Mouse (Mus musculus) thymus, adult 2 months (tissue): Measurements from ENCODE around the gene Prdm13.

Experiments
- CTCF ChIP-seq: fragments of 200-500 bp; IDR thresholded peaks from 2 replicates; pipeline ENCODE4 v1.5.1; 2012; ENCODE audit warnings: mild to moderate bottlenecking, control low read depth, low read length, moderate library complexity, borderline replicate concordance; ENCODE audit not compliant: control insufficient read depth, poor library complexity, insufficient read depth; ENCODE audit errors: extremely low read depth
- POLR2A ChIP-seq: fragments of 200-500 bp; IDR thresholded peaks from 2 replicates; pipeline ENCODE4 v1.6.1; 2012; ENCODE audit warnings: mild to moderate bottlenecking, low read length, control low read depth, moderate library complexity; ENCODE audit not compliant: control insufficient read depth, poor library complexity, insufficient read depth; ENCODE audit errors: extremely low read depth

DNA sequence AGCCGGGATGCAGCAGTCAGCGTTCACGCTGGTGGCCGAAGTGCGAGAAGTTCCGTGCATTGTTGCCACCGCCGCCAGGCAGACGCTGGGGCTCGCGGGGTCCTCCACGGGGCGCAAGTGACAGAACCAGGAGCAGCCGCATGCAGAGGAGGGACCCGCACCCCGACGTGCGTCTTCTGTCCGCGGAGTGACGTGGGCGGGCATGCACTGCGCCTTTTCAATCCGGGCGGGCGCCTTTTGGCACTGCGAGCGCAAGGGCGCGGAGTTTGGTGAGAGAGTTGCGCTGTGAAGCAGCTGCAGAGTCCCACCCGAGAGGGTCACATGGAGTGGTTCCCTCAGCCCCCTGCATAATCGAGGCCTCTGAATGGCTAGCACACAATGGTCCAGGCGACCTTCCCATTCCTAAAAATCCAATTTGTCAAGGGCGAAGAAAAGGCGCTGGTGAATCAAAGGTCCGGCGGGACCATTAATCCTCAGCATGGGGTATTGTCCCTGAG lies at the start of gene Prdm13:
- TF ChIP-seq CTCF (no peak), POLR2A (no peak)
